8 mouse cellular contexts compared by ENCODE assay signal in the genomic region with DNA sequence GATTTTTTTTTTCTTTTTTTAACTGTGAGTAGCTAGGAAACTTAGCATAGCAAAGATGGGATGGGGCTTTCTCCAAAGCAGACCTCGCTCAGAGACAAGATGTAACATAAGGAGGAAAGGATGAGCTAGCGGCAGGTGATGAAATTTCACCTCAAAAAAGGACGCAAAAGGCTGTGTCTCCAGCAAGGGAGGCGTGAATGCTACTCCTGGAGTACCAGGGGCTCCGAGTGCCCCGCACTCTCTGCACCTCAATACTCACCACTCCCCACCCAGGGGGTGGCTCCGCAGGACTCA. TPM values are rescaled to one million over a fixed set of nuclear protein-coding genes. Genes with fewer than 3 reads are reported as not detected.
DNase-seq lines count a peak whose midpoint lies in the region; ATAC-seq and TF ChIP-seq lines count a peak whose summit lies in the region.

No protein-coding gene starts in this region.

- no peak for TF ChIP-seq POLR2A in brain, embryonic 14.5 days (IDR thresholded peaks at IDR 0.05; ENCODE audit: borderline replicate concordance, extremely low read depth, insufficient read depth, insufficient read length, poor library complexity, severe bottlenecking)

- no peaks in the 10 kb centered on the region for H3K36me3 ChIP-seq in kidney, postnatal 0 days (ENCODE audit: insufficient read depth, low read length)
- no peaks in the 10 kb centered on the region for H3K36me3 ChIP-seq in hindbrain, embryonic 15.5 days
- H3K36me3 ChIP-seq in midbrain, embryonic 16.5 days (ENCODE audit: control insufficient read depth, insufficient read depth, low read length), result no peaks in the 10 kb centered on the region

- no peaks in the 10 kb centered on the region for H3K4me1 ChIP-seq in kidney, postnatal 0 days (replicated peaks; ENCODE audit: insufficient read depth, low read length)
- peaks cover 14% of the 10 kb centered on the region for H3K4me1 ChIP-seq in hindbrain, embryonic 15.5 days (replicated peaks)
- H3K4me1 ChIP-seq in midbrain, embryonic 16.5 days (ENCODE audit: control insufficient read depth, insufficient read depth, low read length), result peaks cover 8% of the 10 kb centered on the region

- DNase-seq in kidney, postnatal 0 days (ENCODE audit: low spot score), result peak; percentile 50
- DNase-seq in kidney, adult 11 months, result no peak
- no peak for DNase-seq in brain, embryonic 14.5 days (ENCODE audit: low read depth)
- no peak for DNase-seq in gastrocnemius, postnatal 4 days (ENCODE audit: low spot score in 2 of 2)
- DNase-seq in layer of hippocampus, adult 9-11 months, result no peak
- DNase-seq in thymus, postnatal 14 days, result no peak

- peak overlapping the region; percentile 87 for H3K9ac ChIP-seq in kidney, postnatal 0 days (ENCODE audit: low read depth, low read length)
- H3K9ac ChIP-seq in hindbrain, embryonic 15.5 days, result peak overlapping the region; percentile 98
- H3K9ac ChIP-seq in midbrain, embryonic 16.5 days (ENCODE audit: low read depth, low read length), result peak overlapping the region; percentile 94

- peak overlapping the region; percentile 77 for H3K4me3 ChIP-seq in kidney, postnatal 0 days (replicated peaks; ENCODE audit: low read depth, low read length)
- peak overlapping the region; percentile 98 for H3K4me3 ChIP-seq in hindbrain, embryonic 15.5 days
- peak overlapping the region; percentile 77 for H3K4me3 ChIP-seq in midbrain, embryonic 16.5 days (ENCODE audit: low read depth, low read length)

- TF ChIP-seq CTCF in kidney, postnatal 0 days (IDR thresholded peaks at IDR 0.05; ENCODE audit: low read depth), result no peak
- 0 out of 2 replicates have a peak, but pooled peaks have one; percentile 8 for TF ChIP-seq CTCF in brain, embryonic 14.5 days (IDR thresholded peaks at IDR 0.05; ENCODE audit: borderline replicate concordance, extremely low read depth, insufficient read depth, insufficient read length)

- 0% methylated on average over 7 of the region's 7 CpGs for WGBS in kidney, postnatal 0 days
- whole genome bisulfite sequencing in hindbrain, embryonic 15.5 days, result 0% methylated on average over 7 of the region's 7 CpGs
- WGBS in midbrain, embryonic 16.5 days, result under 1% methylated on average over 7 of the region's 7 CpGs

- peak overlapping the region; percentile 90 for H3K27ac ChIP-seq in kidney, postnatal 0 days
- peak overlapping the region; percentile 97 for H3K27ac ChIP-seq in hindbrain, embryonic 15.5 days (replicated peaks)
- peak overlapping the region; percentile 94 for H3K27ac ChIP-seq in midbrain, embryonic 16.5 days (ENCODE audit: low read length)

- H3K9me3 ChIP-seq in kidney, postnatal 0 days (replicated peaks; ENCODE audit: low read length), result no peaks in the 10 kb centered on the region
- H3K9me3 ChIP-seq in hindbrain, embryonic 15.5 days, result no peaks in the 10 kb centered on the region
- H3K9me3 ChIP-seq in midbrain, embryonic 16.5 days (replicated peaks; ENCODE audit: control insufficient read depth, low read length, poor library complexity, severe bottlenecking), result no peaks in the 10 kb centered on the region

- peak overlapping the region; percentile 73 for H3K4me2 ChIP-seq in kidney, postnatal 0 days (ENCODE audit: low read length)
- H3K4me2 ChIP-seq in hindbrain, embryonic 15.5 days, result peak overlapping the region; percentile 76
- peak overlapping the region; percentile 50 for H3K4me2 ChIP-seq in midbrain, embryonic 16.5 days (ENCODE audit: low read length)

- ATAC-seq in kidney, postnatal 0 days (replicated peaks; ENCODE audit: low FRiP score, low read depth), result no peak
- ATAC-seq in hindbrain, embryonic 15.5 days (ENCODE audit: low FRiP score, low read depth), result no peak
- no peak for ATAC-seq in midbrain, embryonic 16.5 days

- H3K27me3 ChIP-seq in kidney, postnatal 0 days (ENCODE audit: insufficient read depth, low read length), result no peaks in the 10 kb centered on the region
- no peaks in the 10 kb centered on the region for H3K27me3 ChIP-seq in hindbrain, embryonic 15.5 days
- no peaks in the 10 kb centered on the region for H3K27me3 ChIP-seq in midbrain, embryonic 16.5 days (ENCODE audit: control insufficient read depth, insufficient read depth, low read depth, low read length)

RNA-seq across cellular contexts. Expression of a gene that starts 0.9 kb away (rescaled TPM):
- polyA plus RNA-seq in kidney, postnatal 0 days (2015; fragmentation: Nextera tagmentation; extraction: Ambion mirVana), result 3.8 and 4.2 TPM in 2 replicates
- polyA plus RNA-seq in brain, embryonic 14.5 days (2012; rRNA removed), result 7.3 and 15.2 TPM in 2 replicates
- 5.2 and 6.6 TPM in 2 replicates for polyA plus RNA-seq in hindbrain, embryonic 15.5 days (2015; fragmentation: Nextera tagmentation; extraction: Ambion mirVana)
- polyA plus RNA-seq in midbrain, embryonic 16.5 days (2015; fragmentation: Nextera tagmentation; extraction: Ambion mirVana), result 5.7 and 6.3 TPM in 2 replicates
- 10 to 100 TPM; 24.5 to 26.5 TPM for total RNA-seq in gastrocnemius, postnatal 4 days (2021)

RNA-seq across cellular contexts. Expression of a gene that starts 53.7 kb away (rescaled TPM):
- 169 and 174 TPM in 2 replicates for polyA plus RNA-seq in kidney, postnatal 0 days (2015; fragmentation: Nextera tagmentation; extraction: Ambion mirVana)
- polyA plus RNA-seq in brain, embryonic 14.5 days (2012; rRNA removed), result 113 and 134 TPM in 2 replicates
- 146 and 156 TPM in 2 replicates for polyA plus RNA-seq in hindbrain, embryonic 15.5 days (2015; fragmentation: Nextera tagmentation; extraction: Ambion mirVana)
- 177 and 189 TPM in 2 replicates for polyA plus RNA-seq in midbrain, embryonic 16.5 days (2015; fragmentation: Nextera tagmentation; extraction: Ambion mirVana)
- total RNA-seq in gastrocnemius, postnatal 4 days (2021), result 10 to 100 TPM; 83.6 to 97.1 TPM

RNA-seq across cellular contexts. Expression of a gene that starts 54.7 kb away (rescaled TPM):
- polyA plus RNA-seq in kidney, postnatal 0 days (2015; fragmentation: Nextera tagmentation; extraction: Ambion mirVana), result 94.0 and 98.3 TPM in 2 replicates
- 54.3 and 57.1 TPM in 2 replicates for polyA plus RNA-seq in brain, embryonic 14.5 days (2012; rRNA removed)
- polyA plus RNA-seq in hindbrain, embryonic 15.5 days (2015; fragmentation: Nextera tagmentation; extraction: Ambion mirVana), result 67.3 and 71.5 TPM in 2 replicates
- 66.3 and 69.0 TPM in 2 replicates for polyA plus RNA-seq in midbrain, embryonic 16.5 days (2015; fragmentation: Nextera tagmentation; extraction: Ambion mirVana)
- total RNA-seq in gastrocnemius, postnatal 4 days (2021), result 10 to 100 TPM; 37.2 to 41.1 TPM
